Mouse (Mus musculus): ENCODE measurements around the gene Rec114. TPM values are rescaled to one million over a fixed set of nuclear protein-coding genes. Genes with fewer than 3 reads are reported as not detected.

Rec114 gene
- total and polyA plus RNA-seq, 3 experiments, result 111 to 135 TPM; not detected in 1

DNA sequence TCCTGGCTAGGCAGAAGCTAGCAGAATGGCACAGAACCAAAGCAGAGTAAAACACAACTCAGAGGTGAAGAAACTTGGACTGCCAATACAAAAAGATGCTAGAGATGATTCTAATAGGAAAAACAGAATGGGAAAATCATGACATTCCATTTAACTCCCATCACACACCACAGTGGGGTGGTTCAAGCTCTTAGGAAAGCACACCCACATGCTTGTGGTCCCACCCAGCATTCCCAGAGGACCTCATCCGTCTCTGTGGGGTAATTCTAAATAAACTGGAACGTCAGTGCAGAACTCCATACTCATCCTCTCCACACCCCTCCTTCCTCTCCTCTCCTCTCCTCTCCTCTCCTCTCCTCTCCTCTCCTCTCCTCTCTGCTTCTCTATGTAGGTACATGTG lies 62.4 kb downstream of the Rec114 start:
- Histone ChIP-seq H3K9me3 (replicated peaks; ENCODE audit: insufficient read depth, low read length) (no peaks in the 10 kb centered on the region), H3K9ac (ENCODE audit: control insufficient read depth, low read depth, low read length, poor library complexity, severe bottlenecking) (no peak overlapping the region), H3K79me2 (ENCODE audit: control insufficient read depth, insufficient read depth, low read length, poor library complexity) (peaks cover 1% of the 10 kb centered on the region; the same call in 1 of the 2 replicates), H3K27ac (ENCODE audit: control insufficient read depth, low read depth, low read length) (no peak overlapping the region), H3K27me3 (ENCODE audit: control insufficient read depth in 1 of 2, insufficient read depth in 2 of 2, low read length in 2 of 2) (no peaks in the 10 kb centered on the region), H3K36me3 (ENCODE audit: control insufficient read depth in 1 of 2, insufficient read depth in 2 of 2, low read length in 2 of 2) (no peaks in the 10 kb centered on the region), H3K4me1 (ENCODE audit: control insufficient read depth in 1 of 2, insufficient read depth in 2 of 2, low read length in 2 of 2) (peaks cover 0 to 3% of the 10 kb centered on the region in 2 experiments; a peak in 2 of 4 replicates), H3K4me3 (ENCODE audit: control insufficient read depth in 1 of 2, insufficient read depth in 1 of 2, low read depth in 2 of 2, low read length in 2 of 2) (no peak overlapping the region)
- DNase-seq (ENCODE audit: low read depth, low spot score), result no peak
- no peak for TF ChIP-seq POLR2A (IDR thresholded peaks at IDR 0.05; ENCODE audit: control insufficient read depth in 1 of 2, insufficient read depth in 1 of 2, low read depth in 1 of 2, low read length in 2 of 2, poor library complexity in 1 of 2)
- TF ChIP-seq SIN3A (IDR thresholded peaks at IDR 0.05; ENCODE audit: low read length), result no peak
- no peak for TF ChIP-seq NELFE (IDR thresholded peaks at IDR 0.05; ENCODE audit: low read depth, low read length)
- no peak for TF ChIP-seq E2F4 (IDR thresholded peaks at IDR 0.05; ENCODE audit: borderline replicate concordance, low read depth, low read length)
- no peak for TF ChIP-seq ZNF384 (IDR thresholded peaks at IDR 0.05; ENCODE audit: low read depth, low read length)
- TF ChIP-seq RAD21 (IDR thresholded peaks at IDR 0.05; ENCODE audit: low read depth, low read length), result no peak
- TF ChIP-seq JUND (IDR thresholded peaks at IDR 0.05; ENCODE audit: low read depth, low read length), result no peak
- no peak for TF ChIP-seq GABPA (IDR thresholded peaks at IDR 0.05; ENCODE audit: low read depth, low read length)

DNA sequence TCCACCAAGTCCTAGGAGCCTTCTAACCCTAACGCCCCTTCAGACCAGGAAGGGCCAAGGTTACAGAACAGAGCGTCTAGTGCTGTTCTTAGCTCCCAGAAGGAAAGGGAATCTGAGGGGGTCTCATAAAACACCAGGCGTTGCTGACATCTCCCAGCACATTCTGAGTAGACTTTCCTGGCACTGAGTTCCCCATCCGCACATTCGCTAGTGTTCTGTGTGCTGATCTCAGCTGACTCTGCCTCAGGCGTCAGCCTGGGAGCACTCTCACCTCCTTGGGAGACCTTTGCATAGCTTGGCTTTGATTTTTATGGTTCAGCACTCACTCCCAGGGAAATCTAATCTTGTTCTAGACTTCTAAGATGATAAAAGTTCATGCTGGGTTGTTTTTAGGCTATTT lies 68.4 kb downstream of the Rec114 start:
- H3K9ac ChIP-seq (ENCODE audit: control insufficient read depth, low read depth, low read length, poor library complexity, severe bottlenecking), result no peak overlapping the region
- no peak overlapping the region for H3K4me3 ChIP-seq (ENCODE audit: control insufficient read depth in 1 of 2, insufficient read depth in 1 of 2, low read depth in 2 of 2, low read length in 2 of 2)
- no peak for TF ChIP-seq MYB (IDR thresholded peaks at IDR 0.05; ENCODE audit: low read depth, low read length)
- no peak overlapping the region for H3K27ac ChIP-seq (ENCODE audit: control insufficient read depth, low read depth, low read length)
- peaks cover 1% of the 10 kb centered on the region; the same call in 1 of the 2 replicates for H3K79me2 ChIP-seq (ENCODE audit: control insufficient read depth, insufficient read depth, low read length, poor library complexity)
- H3K9me3 ChIP-seq (replicated peaks; ENCODE audit: insufficient read depth, low read length), result no peaks in the 10 kb centered on the region
- H3K4me1 ChIP-seq (ENCODE audit: control insufficient read depth in 1 of 2, insufficient read depth in 2 of 2, low read length in 2 of 2), result peaks cover 0 to 3% of the 10 kb centered on the region in 2 experiments; a peak in 2 of 4 replicates
- no peaks in the 10 kb centered on the region for H3K36me3 ChIP-seq (ENCODE audit: control insufficient read depth in 1 of 2, insufficient read depth in 2 of 2, low read length in 2 of 2)
- no peaks in the 10 kb centered on the region for H3K27me3 ChIP-seq (ENCODE audit: control insufficient read depth in 1 of 2, insufficient read depth in 2 of 2, low read length in 2 of 2)
- DNase-seq (ENCODE audit: low read depth, low spot score), result no peak

DNA sequence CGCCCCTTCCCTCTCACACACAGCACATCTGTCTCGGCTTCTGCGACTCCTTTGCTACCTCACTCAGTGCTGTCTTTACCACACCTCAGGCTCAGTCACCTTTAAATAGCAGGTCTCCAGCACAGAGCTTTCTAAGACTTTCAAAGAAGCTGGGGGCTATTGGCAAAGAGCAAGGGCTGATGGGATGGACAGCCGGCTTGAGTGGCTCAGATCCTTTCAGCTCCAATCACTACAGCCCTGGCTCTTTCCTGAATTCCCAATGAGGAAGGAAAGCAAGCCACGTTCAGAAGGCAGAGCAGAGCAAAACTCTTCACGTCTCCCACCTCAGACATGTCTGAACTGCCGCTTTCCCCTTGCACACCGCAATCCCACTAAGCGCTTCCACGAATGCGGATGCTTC lies 69.0 kb downstream of the Rec114 start:
- Histone ChIP-seq H3K79me2 (ENCODE audit: control insufficient read depth, insufficient read depth, low read length, poor library complexity) (peaks cover 1% of the 10 kb centered on the region; the same call in 1 of the 2 replicates), H3K4me1 (ENCODE audit: control insufficient read depth in 1 of 2, insufficient read depth in 2 of 2, low read length in 2 of 2) (no peaks in the 10 kb centered on the region), H3K27ac (ENCODE audit: control insufficient read depth, low read depth, low read length) (no peak overlapping the region), H3K9me3 (replicated peaks; ENCODE audit: insufficient read depth, low read length) (no peaks in the 10 kb centered on the region), H3K4me3 (ENCODE audit: control insufficient read depth in 1 of 2, insufficient read depth in 1 of 2, low read depth in 2 of 2, low read length in 2 of 2) (no peak overlapping the region), H3K27me3 (ENCODE audit: control insufficient read depth in 1 of 2, insufficient read depth in 2 of 2, low read length in 2 of 2) (no peaks in the 10 kb centered on the region), H3K9ac (ENCODE audit: control insufficient read depth, low read depth, low read length, poor library complexity, severe bottlenecking) (no peak overlapping the region), H3K36me3 (ENCODE audit: control insufficient read depth in 1 of 2, insufficient read depth in 2 of 2, low read length in 2 of 2) (no peaks in the 10 kb centered on the region)
- no peak for DNase-seq (ENCODE audit: low read depth, low spot score)
- TF ChIP-seq MEF2A (IDR thresholded peaks at IDR 0.05; ENCODE audit: extremely low read depth, insufficient replicate concordance, low read depth, low read length, poor library complexity, severe bottlenecking) (no peak), BHLHE40 (IDR thresholded peaks at IDR 0.05; ENCODE audit: borderline replicate concordance, low read depth, low read length) (no peak), CTCF (IDR thresholded peaks at IDR 0.05 in 2 of 3, conservative IDR thresholded peaks at IDR 0.05 in 1 of 3; ENCODE audit: control insufficient read depth in 1 of 3, insufficient read depth in 1 of 3, low read depth in 2 of 3, low read length in 3 of 3, poor library complexity in 1 of 3, severe bottlenecking in 1 of 3) (no peak), ETS1 (IDR thresholded peaks at IDR 0.05; ENCODE audit: low read depth, low read length) (no peak), CHD2 (IDR thresholded peaks at IDR 0.05; ENCODE audit: low read length) (no peak)

Data from MEL (cell line).